Mouse (Mus musculus) heart, postnatal 4 days (tissue): ENCODE results near the gene Clec16a. TPM values are rescaled to one million over a fixed set of nuclear protein-coding genes. Genes with fewer than 3 reads are reported as not detected.

Experiments used
- DNase-seq: peaks from one replicate; pipeline ENCODE4 v3.0.0; 2021
- total RNA-seq, 2 experiments: library from RNA; stranded (reverse); gene quantifications; 2 replicates each; pipeline ENCODE4 v1.2.3; 2021

Clec16a gene
- total RNA-seq, 2 experiments from 2014 or later = 40.5 to 42.2 TPM

- DNase-seq = no peak
Measured at GRCm38 (mm10) chr16:10651804-10652203, 106.7 kb downstream of the Clec16a start.

GRCm38 (mm10) chr16:10652935-10653334, 107.8 kb downstream of the Clec16a start:
- no peak for DNase-seq

- no peak for DNase-seq
Measured at GRCm38 (mm10) chr16:10655236-10655635, 110.1 kb downstream of the Clec16a start.

GRCm38 (mm10) chr16:10655926-10656325, 110.8 kb downstream of the Clec16a start:
- no peak for DNase-seq

- DNase-seq = no peak
Measured at GRCm38 (mm10) chr16:10656461-10656860, 111.3 kb downstream of the Clec16a start.

- DNase-seq = no peak
Measured at GRCm38 (mm10) chr16:10656939-10657338, 111.8 kb downstream of the Clec16a start.

- DNase-seq = no peak
Measured at GRCm38 (mm10) chr16:10659211-10659610, 114.1 kb downstream of the Clec16a start.

- no peak for DNase-seq
Measured at GRCm38 (mm10) chr16:10660526-10660925, 115.4 kb downstream of the Clec16a start.

- no peak for DNase-seq
Measured at GRCm38 (mm10) chr16:10661385-10661784, 116.2 kb downstream of the Clec16a start.

- DNase-seq = no peak
Measured at GRCm38 (mm10) chr16:10663890-10664731, 119.0 kb downstream of the Clec16a start.

- peak; percentile 70 for DNase-seq
Measured at GRCm38 (mm10) chr16:10664921-10665894, 120.1 kb downstream of the Clec16a start.

GRCm38 (mm10) chr16:10666766-10667165, 121.6 kb downstream of the Clec16a start:
- no peak for DNase-seq

GRCm38 (mm10) chr16:10668453-10668852, 123.3 kb downstream of the Clec16a start:
- no peak for DNase-seq

- DNase-seq = no peak
Measured at GRCm38 (mm10) chr16:10668991-10669703, 124.0 kb downstream of the Clec16a start.

GRCm38 (mm10) chr16:10669936-10670335, 124.8 kb downstream of the Clec16a start:
- DNase-seq = no peak

GRCm38 (mm10) chr16:10672490-10672889, 127.4 kb downstream of the Clec16a start:
- no peak for DNase-seq

- no peak for DNase-seq
Measured at GRCm38 (mm10) chr16:10674020-10674419, 128.9 kb downstream of the Clec16a start.

GRCm38 (mm10) chr16:10674957-10675356, 129.8 kb downstream of the Clec16a start:
- DNase-seq = no peak

GRCm38 (mm10) chr16:10675612-10676011, 130.5 kb downstream of the Clec16a start:
- DNase-seq = no peak

GRCm38 (mm10) chr16:10676461-10677066, 131.4 kb downstream of the Clec16a start:
- DNase-seq = no peak

GRCm38 (mm10) chr16:10682521-10682920, 137.4 kb downstream of the Clec16a start:
- DNase-seq = no peak
